Mouse (Mus musculus): ENCODE data around the gene Aars2. TPM values are rescaled to one million over a fixed set of nuclear protein-coding genes. Genes with fewer than 3 reads are reported as not detected.

The Aars2 gene
- polyA plus RNA-seq, 1 experiment from 2014 or later, result 21.0 TPM

DNA sequence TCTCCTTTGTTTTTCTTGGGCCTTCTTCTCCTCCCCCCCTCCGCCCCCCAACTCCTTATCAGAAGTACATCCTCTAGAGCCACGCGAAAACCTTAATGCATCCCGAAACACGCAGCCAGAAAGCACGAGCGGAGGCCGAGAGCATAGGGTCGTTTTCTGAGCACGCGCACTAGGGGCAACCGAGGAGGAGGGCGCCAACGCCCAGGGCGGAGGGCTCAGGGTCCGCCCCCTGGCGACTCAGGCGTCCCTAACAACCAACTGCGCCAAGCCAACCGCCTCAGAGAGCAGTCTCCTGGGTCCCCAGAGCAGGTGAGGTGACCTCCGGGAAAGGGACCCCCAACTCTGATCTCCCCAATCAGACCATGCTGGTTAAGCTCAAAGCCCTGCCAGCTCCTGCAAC, 16.6 kb downstream of the Aars2 start, which contains the start of gene Tcte1:
Gene Tcte1 (plus strand): TSS at position 172 of the 400 bp plus-strand sequence.
- ATAC-seq (ENCODE audit: borderline replicate concordance, extremely low read depth, low FRiP score, low TSS enrichment), result peak; percentile 64; the same call in 1 of the 2 replicates
- Histone ChIP-seq H3K9me3 (no peaks in the 10 kb centered on the region), H3K9ac (peak within 1 kb of the TSS; percentile 37), H3K4me2 (peak within 1 kb of the TSS; percentile 75), H3K4me3 (peak within 1 kb of the TSS; percentile 35), H3K27me3 (peaks cover 25% of the 10 kb centered on the region; the same call in 1 of the 2 replicates), H3K27ac (no peak within 1 kb of the TSS), H3K36me3 (0 out of 2 replicates have a peak, but pooled peaks cover 4% of the 10 kb centered on the region), H3K4me1 (peaks cover 12% of the 10 kb centered on the region; the same call in 1 of the 2 replicates)
- under 1% methylated on average over 21 of the region's 21 CpGs for WGBS

GRCm38 (mm10) chr17:45524961-45525360, 18.3 kb downstream of the Aars2 start:
- Histone ChIP-seq H3K9me3 (no peaks in the 10 kb centered on the region), H3K4me2 (no peak overlapping the region), H3K27me3 (peaks cover 39% of the 10 kb centered on the region), H3K4me3 (no peak overlapping the region), H3K27ac (no peak overlapping the region), H3K4me1 (peaks cover 12% of the 10 kb centered on the region; the same call in 1 of the 2 replicates), H3K9ac (no peak overlapping the region), H3K36me3 (no peaks in the 10 kb centered on the region)
- WGBS, result 56% methylated on average over 4 of the region's 4 CpGs
- no peak for ATAC-seq (ENCODE audit: borderline replicate concordance, extremely low read depth, low FRiP score, low TSS enrichment)

GRCm38 (mm10) chr17:45526571-45526970, 19.9 kb downstream of the Aars2 start:
- H3K4me2 ChIP-seq, result no peak overlapping the region
- H3K9ac ChIP-seq, result no peak overlapping the region
- 20% methylated on average over 5 of the region's 5 CpGs for WGBS
- peaks cover 12% of the 10 kb centered on the region; the same call in 1 of the 2 replicates for H3K4me1 ChIP-seq
- H3K4me3 ChIP-seq, result no peak overlapping the region
- ATAC-seq (ENCODE audit: borderline replicate concordance, extremely low read depth, low FRiP score, low TSS enrichment), result no peak
- H3K27ac ChIP-seq, result no peak overlapping the region
- peaks cover 54% of the 10 kb centered on the region for H3K27me3 ChIP-seq
- no peaks in the 10 kb centered on the region for H3K9me3 ChIP-seq
- H3K36me3 ChIP-seq, result no peaks in the 10 kb centered on the region

DNA sequence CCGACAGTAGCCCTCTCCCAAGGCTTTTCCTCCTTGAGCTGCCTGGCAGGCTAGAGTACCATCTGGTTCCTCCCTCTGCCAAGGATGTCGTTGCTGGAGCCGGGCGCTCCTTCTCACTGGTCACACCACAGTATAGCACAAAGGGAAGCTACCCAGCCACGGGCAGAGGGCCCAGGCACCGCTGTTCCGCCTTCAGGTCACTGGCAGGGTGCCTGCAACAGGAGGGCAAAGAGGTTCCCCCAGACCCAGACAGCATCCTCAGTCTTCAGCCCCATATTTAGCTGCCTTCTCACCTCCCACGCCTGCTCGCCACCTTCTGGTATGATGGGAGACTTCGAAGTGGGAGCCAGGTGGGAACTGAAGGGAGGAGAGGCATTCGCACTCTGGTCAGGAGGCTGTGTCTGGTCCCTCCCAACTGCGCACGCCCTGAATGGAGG, 23.7 kb downstream of the Aars2 start:
- Histone ChIP-seq H3K4me3 (no peak overlapping the region), H3K27ac (no peak overlapping the region), H3K9ac (no peak overlapping the region), H3K4me2 (no peak overlapping the region), H3K36me3 (no peaks in the 10 kb centered on the region), H3K9me3 (no peaks in the 10 kb centered on the region), H3K4me1 (no peaks in the 10 kb centered on the region), H3K27me3 (peaks cover 68% of the 10 kb centered on the region)
- 39% methylated on average over 13 of the region's 13 CpGs for WGBS
- ATAC-seq (ENCODE audit: borderline replicate concordance, extremely low read depth, low FRiP score, low TSS enrichment), result no peak

- WGBS, result 48% methylated on average over 15 of the region's 15 CpGs
- H3K9me3 ChIP-seq, result no peaks in the 10 kb centered on the region
- ATAC-seq (ENCODE audit: borderline replicate concordance, extremely low read depth, low FRiP score, low TSS enrichment), result no peak
- peaks cover 84% of the 10 kb centered on the region for H3K27me3 ChIP-seq
- H3K4me2 ChIP-seq, result no peak overlapping the region
- H3K36me3 ChIP-seq, result no peaks in the 10 kb centered on the region
- H3K9ac ChIP-seq, result no peak overlapping the region
- H3K27ac ChIP-seq, result no peak overlapping the region
- H3K4me3 ChIP-seq, result no peak overlapping the region
- H3K4me1 ChIP-seq, result no peaks in the 10 kb centered on the region
Measured at GRCm38 (mm10) chr17:45532896-45533295, 26.3 kb downstream of the Aars2 start.

DNA sequence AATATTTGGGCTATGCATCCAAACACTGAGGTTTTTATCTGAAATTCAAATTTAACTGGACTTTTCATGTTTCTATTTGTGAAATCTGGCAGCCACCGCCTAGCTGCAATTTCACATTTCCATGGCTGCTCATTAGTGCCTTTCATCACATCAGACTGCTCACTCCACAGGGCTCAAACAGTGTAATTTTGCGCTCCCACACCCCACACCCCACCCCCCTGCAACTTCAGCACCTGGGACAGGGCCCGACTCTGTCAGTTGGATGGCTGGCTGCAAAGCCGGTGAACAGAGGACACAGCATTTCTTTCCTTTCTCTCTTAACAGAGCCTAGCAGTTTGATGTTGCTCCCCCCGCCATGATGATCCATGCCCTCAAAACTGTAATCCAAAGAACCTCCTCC, 29.6 kb downstream of the Aars2 start:
- no peak overlapping the region for H3K4me2 ChIP-seq
- peaks cover 88% of the 10 kb centered on the region for H3K27me3 ChIP-seq
- H3K36me3 ChIP-seq, result no peaks in the 10 kb centered on the region
- no peak overlapping the region for H3K9ac ChIP-seq
- no peak for ATAC-seq (ENCODE audit: borderline replicate concordance, extremely low read depth, low FRiP score, low TSS enrichment)
- H3K27ac ChIP-seq, result no peak overlapping the region
- WGBS, result 13% methylated on average over 5 of the region's 5 CpGs
- no peaks in the 10 kb centered on the region for H3K9me3 ChIP-seq
- H3K4me3 ChIP-seq, result no peak overlapping the region
- H3K4me1 ChIP-seq, result no peaks in the 10 kb centered on the region

DNA sequence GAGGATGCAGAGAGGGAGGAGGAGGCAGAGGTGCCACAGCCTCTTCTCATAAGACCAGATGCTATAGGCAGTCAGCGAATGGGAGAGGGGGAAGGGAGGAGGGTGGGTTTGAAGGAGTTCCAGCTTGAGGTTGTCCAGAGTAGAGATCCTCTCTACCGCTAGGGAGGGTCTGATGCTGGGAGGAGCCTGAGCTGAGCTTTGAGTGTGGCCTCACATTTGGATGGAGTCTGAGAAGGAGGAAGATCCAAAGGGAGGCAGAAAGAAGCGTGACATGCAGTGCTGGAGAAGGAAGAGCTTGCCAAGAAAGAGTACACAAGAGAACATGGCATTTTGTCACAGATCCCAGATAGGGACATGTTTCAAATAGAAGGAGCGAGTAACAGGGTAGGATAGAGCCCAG, 31.8 kb downstream of the Aars2 start:
- ATAC-seq (ENCODE audit: borderline replicate concordance, extremely low read depth, low FRiP score, low TSS enrichment), result no peak
- Histone ChIP-seq H3K9ac (no peak overlapping the region), H3K27me3 (peaks cover 89% of the 10 kb centered on the region), H3K27ac (no peak overlapping the region), H3K4me3 (no peak overlapping the region), H3K4me1 (no peaks in the 10 kb centered on the region), H3K4me2 (no peak overlapping the region), H3K9me3 (no peaks in the 10 kb centered on the region), H3K36me3 (no peaks in the 10 kb centered on the region)
- 46% methylated on average over 4 of the region's 4 CpGs for WGBS

DNA sequence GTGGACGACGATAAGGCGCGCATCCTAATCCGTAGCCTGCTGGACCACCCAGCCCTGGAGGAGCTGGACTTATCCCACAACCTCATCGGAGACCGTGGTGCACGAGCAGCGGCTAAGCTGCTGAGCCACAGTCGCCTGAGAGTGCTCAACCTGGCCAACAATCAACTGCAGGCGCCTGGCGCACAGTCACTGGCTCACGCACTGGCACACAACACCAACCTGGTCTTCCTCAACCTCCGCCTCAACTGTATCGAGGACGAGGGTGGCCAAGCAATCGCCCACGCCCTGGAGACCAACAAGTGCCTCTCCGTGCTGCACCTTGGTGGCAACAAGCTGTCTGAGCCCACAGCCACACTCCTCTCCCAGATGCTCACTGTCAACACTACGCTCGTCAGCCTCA, 33.0 kb downstream of the Aars2 start:
- Histone ChIP-seq H3K9me3 (no peaks in the 10 kb centered on the region), H3K27me3 (peaks cover 92% of the 10 kb centered on the region), H3K27ac (no peak overlapping the region), H3K36me3 (no peaks in the 10 kb centered on the region), H3K9ac (no peak overlapping the region), H3K4me1 (peaks cover 7% of the 10 kb centered on the region), H3K4me3 (no peak overlapping the region), H3K4me2 (no peak overlapping the region)
- WGBS, result 72% methylated on average over 21 of the region's 21 CpGs
- no peak; the same call in 1 of the 2 replicates for ATAC-seq (ENCODE audit: borderline replicate concordance, extremely low read depth, low FRiP score, low TSS enrichment)

DNA sequence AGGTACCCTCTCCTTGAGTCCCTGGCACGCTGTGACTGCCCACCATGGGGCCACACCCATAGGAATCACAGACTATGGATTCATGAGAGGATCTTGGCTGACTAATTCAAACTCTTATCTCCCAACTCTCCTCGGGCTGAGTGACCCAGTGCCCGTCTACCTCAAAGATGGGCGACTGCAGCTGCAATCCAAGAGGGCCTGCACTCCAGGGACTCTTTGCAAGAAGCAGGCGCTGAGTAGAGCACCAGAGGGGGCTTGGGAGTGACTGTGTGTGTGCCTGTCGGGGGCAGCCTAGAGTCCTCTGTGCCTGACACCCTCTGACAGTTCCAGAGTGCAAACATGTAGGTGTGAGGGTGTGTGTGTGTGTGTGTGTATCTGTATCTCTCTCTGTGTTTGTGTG, 35.5 kb downstream of the Aars2 start:
- no peak overlapping the region for H3K27ac ChIP-seq
- 17% methylated on average over 6 of the region's 6 CpGs for WGBS
- peaks cover 93% of the 10 kb centered on the region for H3K27me3 ChIP-seq
- H3K4me2 ChIP-seq, result no peak overlapping the region
- no peaks in the 10 kb centered on the region for H3K9me3 ChIP-seq
- no peak overlapping the region for H3K9ac ChIP-seq
- no peaks in the 10 kb centered on the region for H3K36me3 ChIP-seq
- H3K4me1 ChIP-seq, result peaks cover 20% of the 10 kb centered on the region
- H3K4me3 ChIP-seq, result no peak overlapping the region
- ATAC-seq (ENCODE audit: borderline replicate concordance, extremely low read depth, low FRiP score, low TSS enrichment), result no peak

- H3K27ac ChIP-seq, result no peak overlapping the region
- ATAC-seq (ENCODE audit: borderline replicate concordance, extremely low read depth, low FRiP score, low TSS enrichment), result no peak
Measured at GRCm38 (mm10) chr17:45542705-45543104, 36.1 kb downstream of the Aars2 start.

DNA sequence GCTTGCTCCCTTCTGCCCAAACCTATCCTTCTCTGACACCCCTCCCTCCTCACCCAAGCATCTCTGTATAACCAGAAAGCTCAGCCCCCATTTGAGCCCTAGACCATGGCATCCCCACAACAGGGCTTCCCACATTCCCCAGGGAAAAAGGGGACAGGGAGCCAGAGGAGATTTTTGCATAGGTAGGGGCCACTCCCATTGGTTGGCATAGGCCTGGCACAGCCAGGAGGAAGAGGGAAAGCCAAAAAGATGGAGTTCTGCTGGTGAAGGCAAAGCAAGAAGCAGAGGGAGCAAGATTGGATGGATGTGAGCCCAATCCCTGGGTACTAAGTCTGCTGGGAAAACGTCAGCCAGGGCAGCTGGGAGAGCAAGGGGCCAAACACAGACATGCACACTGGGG, 36.5 kb downstream of the Aars2 start:
- Histone ChIP-seq H3K27me3 (peaks cover 96% of the 10 kb centered on the region), H3K4me2 (no peak overlapping the region), H3K4me3 (no peak overlapping the region), H3K27ac (no peak overlapping the region), H3K9ac (no peak overlapping the region), H3K9me3 (no peaks in the 10 kb centered on the region), H3K4me1 (peaks cover 20% of the 10 kb centered on the region), H3K36me3 (no peaks in the 10 kb centered on the region)
- WGBS, result 41% methylated on average over 1 of the region's 1 CpGs
- ATAC-seq (ENCODE audit: borderline replicate concordance, extremely low read depth, low FRiP score, low TSS enrichment), result no peak

More at GRCm38 (mm10) chr17:45542705-45543104, 36.1 kb downstream of the Aars2 start:
- Histone ChIP-seq H3K36me3 (no peaks in the 10 kb centered on the region), H3K4me2 (no peak overlapping the region), H3K4me3 (no peak overlapping the region), H3K4me1 (peaks cover 20% of the 10 kb centered on the region), H3K9ac (no peak overlapping the region), H3K27me3 (peaks cover 96% of the 10 kb centered on the region), H3K9me3 (no peaks in the 10 kb centered on the region)
- 66% methylated on average over 2 of the region's 2 CpGs for WGBS

- H3K27ac ChIP-seq, result no peak overlapping the region
- H3K9me3 ChIP-seq, result no peaks in the 10 kb centered on the region
- no peak overlapping the region for H3K9ac ChIP-seq
- H3K4me2 ChIP-seq, result peak overlapping the region; percentile 55
- peaks cover 98% of the 10 kb centered on the region for H3K27me3 ChIP-seq
- ATAC-seq (ENCODE audit: borderline replicate concordance, extremely low read depth, low FRiP score, low TSS enrichment), result no peak
- 8% methylated on average over 24 of the region's 24 CpGs for WGBS
- H3K4me1 ChIP-seq, result peaks cover 24% of the 10 kb centered on the region
- no peaks in the 10 kb centered on the region for H3K36me3 ChIP-seq
- peak overlapping the region; percentile 28; the same call in 1 of the 2 replicates for H3K4me3 ChIP-seq
Measured at GRCm38 (mm10) chr17:45544001-45544872, 37.6 kb downstream of the Aars2 start.
